Mouse (Mus musculus) lung, embryonic 15.5 days (tissue): ENCODE data around the gene Ube2l6. TPM values are rescaled to one million over a fixed set of nuclear protein-coding genes. Genes with fewer than 3 reads are reported as not detected.

ENCODE experiments used
- ATAC-seq: fragments of 200-750 bp; cut with Nextera tagmentation; 2 replicates; pipeline ENCODE4 v1.8.0; 2017; ENCODE audit warnings: moderate number of reproducible peaks, borderline replicate concordance; ENCODE audit not compliant: low FRiP score, low TSS enrichment; ENCODE audit errors: extremely low read depth
- H3K27ac ChIP-seq: fragments of 300-500 bp; sonication (generic); 2 replicates; pipeline ENCODE4 v1.5.1; 2015; ENCODE audit warnings: moderate library complexity, mild to moderate bottlenecking, inconsistent platforms
- H3K27me3 ChIP-seq: fragments of 300-500 bp; sonication (generic); 2 replicates; pipeline ENCODE4 v1.6.1; 2015; ENCODE audit warnings: inconsistent platforms
- H3K36me3 ChIP-seq: fragments of 300-500 bp; sonication (generic); 2 replicates; pipeline ENCODE4 v1.6.1; 2015; ENCODE audit warnings: inconsistent platforms
- H3K4me1 ChIP-seq: fragments of 300-500 bp; sonication (generic); 2 replicates; pipeline ENCODE4 v1.6.1; 2015; ENCODE audit warnings: inconsistent platforms
- H3K4me2 ChIP-seq: fragments of 300-500 bp; sonication (generic); 2 replicates; pipeline ENCODE4 v1.6.1; 2015; ENCODE audit warnings: inconsistent platforms, mild to moderate bottlenecking, moderate library complexity
- H3K4me3 ChIP-seq: fragments of 300-500 bp; sonication (generic); 2 replicates; pipeline ENCODE4 v1.5.1; 2015; ENCODE audit warnings: mild to moderate bottlenecking, inconsistent platforms
- H3K9ac ChIP-seq: fragments of 300-500 bp; sonication (generic); 2 replicates; pipeline ENCODE4 v1.6.1; 2015; ENCODE audit warnings: inconsistent platforms
- H3K9me3 ChIP-seq: fragments of 300-500 bp; sonication (generic); 2 replicates; pipeline ENCODE4 v1.6.1; 2016; ENCODE audit warnings: inconsistent platforms
- whole genome bisulfite sequencing: fragments of 180-500 bp; shearing (Covaris S2); methylation state at CpG from one replicate; pipeline ENCODE4 v1.1.7; 2015; 5-methylcytosine and 5-hydroxymethylcytosine counted together
- polyA plus RNA-seq: library from polyadenylated mRNA; unstranded; fragments of >200 nt; fragmentation: Nextera tagmentation; extraction: Ambion mirVana; gene quantifications from 2 replicates; pipeline ENCODE4 v1.2.1, GENCODE M21; 2015

Ube2l6 gene
- polyA plus RNA-seq, 1 experiment from 2014 or later = 63.9 TPM

DNA sequence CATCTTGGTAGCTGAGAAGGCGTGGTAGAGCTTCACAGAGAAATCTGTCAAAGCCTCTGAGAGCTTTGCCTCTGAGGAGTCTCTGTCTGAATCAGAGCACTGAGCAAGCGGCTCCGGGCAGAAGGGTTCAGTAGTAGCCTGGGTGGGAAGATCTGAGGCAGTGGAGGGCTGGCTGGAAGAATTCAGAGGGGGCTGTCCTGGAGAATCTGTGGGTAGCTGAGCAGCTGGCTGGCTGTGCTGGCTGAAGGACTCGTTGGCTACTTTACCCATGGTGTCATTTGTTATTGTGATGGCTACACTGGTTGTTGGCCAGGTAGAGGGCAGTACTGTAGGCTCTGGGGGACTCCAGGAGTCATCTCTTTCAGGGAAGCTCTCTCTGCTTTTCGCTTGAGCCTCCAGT lies 25.4 kb upstream of the Ube2l6 start:
- H3K27ac ChIP-seq = no peak overlapping the region
- 81% methylated on average over 5 of the region's 5 CpGs for WGBS
- H3K9me3 ChIP-seq = no peaks in the 10 kb centered on the region
- no peak for ATAC-seq
- H3K9ac ChIP-seq = no peak overlapping the region
- 0 out of 2 replicates have a peak, but pooled peaks cover 5% of the 10 kb centered on the region for H3K36me3 ChIP-seq
- peak overlapping the region; percentile 57; the same call in 1 of the 2 replicates for H3K4me2 ChIP-seq
- H3K4me1 ChIP-seq = peaks cover 14% of the 10 kb centered on the region
- H3K27me3 ChIP-seq = no peaks in the 10 kb centered on the region
- no peak overlapping the region for H3K4me3 ChIP-seq

DNA sequence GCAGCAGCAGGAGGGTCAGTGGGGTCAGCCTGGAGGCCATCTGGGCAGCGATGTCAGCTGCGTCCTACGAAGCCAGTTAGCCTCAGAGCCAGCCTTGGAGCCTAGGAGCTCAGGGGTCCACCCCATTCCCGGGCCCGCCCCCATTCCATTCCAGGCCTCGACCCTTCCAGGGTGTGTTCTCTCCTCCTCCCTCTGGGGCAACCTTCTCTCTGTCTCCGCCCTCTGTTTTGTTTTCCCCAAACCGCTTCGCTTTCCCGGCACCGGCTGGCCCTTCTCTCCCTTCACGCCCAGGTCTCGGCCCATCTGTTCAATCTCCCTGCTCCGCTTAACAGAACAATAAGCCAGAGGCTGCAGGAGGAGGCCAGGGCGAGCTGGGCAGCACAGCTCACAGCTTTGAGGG lies 23.9 kb upstream of the Ube2l6 start:
- Histone ChIP-seq H3K4me3 (peak overlapping the region; percentile 39), H3K36me3 (0 out of 2 replicates have a peak, but pooled peaks cover 5% of the 10 kb centered on the region), H3K4me2 (peak overlapping the region; percentile 57), H3K27me3 (no peaks in the 10 kb centered on the region), H3K27ac (peak overlapping the region; percentile 86), H3K4me1 (peaks cover 14% of the 10 kb centered on the region), H3K9me3 (no peaks in the 10 kb centered on the region), H3K9ac (peak overlapping the region; percentile 33)
- peak; percentile 96 for ATAC-seq
- 10% methylated on average over 14 of the region's 15 CpGs for WGBS

DNA sequence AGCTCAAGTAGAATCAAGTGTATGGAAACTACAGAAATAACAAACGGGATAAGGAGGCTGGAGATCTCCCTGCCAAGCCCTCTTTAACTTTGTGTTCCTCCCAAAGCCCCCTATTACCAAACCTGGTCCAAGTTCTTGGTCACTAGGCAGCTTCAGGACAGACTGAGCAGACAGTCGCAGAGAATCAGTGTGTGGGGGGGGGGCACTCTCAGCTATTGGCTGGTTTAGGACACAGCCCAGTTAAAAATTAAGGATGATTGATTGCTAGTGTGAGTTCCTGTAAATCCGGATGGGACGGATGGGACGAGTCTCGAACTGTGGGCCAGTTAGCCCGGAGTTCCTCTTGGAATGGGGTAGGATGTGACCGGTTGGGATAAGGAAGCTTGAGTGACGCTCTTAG lies 23.4 kb upstream of the Ube2l6 start, which contains the start of gene Serping1:
Gene Serping1, minus strand, starts transcription at position 204 of the 400 bp plus-strand sequence.
- Histone ChIP-seq H3K4me1 (peaks cover 14% of the 10 kb centered on the region), H3K27ac (peak within 1 kb of the TSS; percentile 86), H3K27me3 (no peaks in the 10 kb centered on the region), H3K9ac (peak within 1 kb of the TSS; percentile 33), H3K4me2 (peak within 1 kb of the TSS; percentile 57), H3K9me3 (no peaks in the 10 kb centered on the region), H3K36me3 (no peaks in the 10 kb centered on the region), H3K4me3 (peak within 1 kb of the TSS; percentile 39)
- ATAC-seq = peak; percentile 68
- 36% methylated on average over 9 of the region's 9 CpGs for WGBS

GRCm38 (mm10) chr2:84775665-84776064 lies 23.0 kb upstream of the Ube2l6 start:
- no peaks in the 10 kb centered on the region for H3K27me3 ChIP-seq
- WGBS = 60% methylated on average over 6 of the region's 6 CpGs
- no peaks in the 10 kb centered on the region for H3K36me3 ChIP-seq
- H3K4me1 ChIP-seq = peaks cover 14% of the 10 kb centered on the region
- peak overlapping the region; percentile 86 for H3K27ac ChIP-seq
- H3K4me3 ChIP-seq = no peak overlapping the region
- H3K9me3 ChIP-seq = no peaks in the 10 kb centered on the region
- no peak for ATAC-seq
- H3K9ac ChIP-seq = no peak overlapping the region
- peak overlapping the region; percentile 33; the same call in 1 of the 2 replicates for H3K4me2 ChIP-seq

- Histone ChIP-seq H3K27me3 (no peaks in the 10 kb centered on the region), H3K4me1 (peaks cover 14% of the 10 kb centered on the region), H3K9ac (no peak overlapping the region), H3K9me3 (no peaks in the 10 kb centered on the region), H3K36me3 (no peaks in the 10 kb centered on the region), H3K4me3 (no peak overlapping the region), H3K4me2 (no peak overlapping the region), H3K27ac (no peak overlapping the region)
- 41% methylated on average over 3 of the region's 3 CpGs for WGBS
- no peak for ATAC-seq
Measured at GRCm38 (mm10) chr2:84777706-84778105, 20.9 kb upstream of the Ube2l6 start.

- no peak overlapping the region for H3K4me3 ChIP-seq
- 45% methylated on average over 6 of the region's 6 CpGs for WGBS
- H3K27ac ChIP-seq = no peak overlapping the region
- peaks cover 13% of the 10 kb centered on the region for H3K4me1 ChIP-seq
- no peaks in the 10 kb centered on the region for H3K9me3 ChIP-seq
- H3K9ac ChIP-seq = no peak overlapping the region
- H3K27me3 ChIP-seq = no peaks in the 10 kb centered on the region
- no peaks in the 10 kb centered on the region for H3K36me3 ChIP-seq
- no peak for ATAC-seq
- H3K4me2 ChIP-seq = no peak overlapping the region
Measured at GRCm38 (mm10) chr2:84779210-84779609, 19.4 kb upstream of the Ube2l6 start.

DNA sequence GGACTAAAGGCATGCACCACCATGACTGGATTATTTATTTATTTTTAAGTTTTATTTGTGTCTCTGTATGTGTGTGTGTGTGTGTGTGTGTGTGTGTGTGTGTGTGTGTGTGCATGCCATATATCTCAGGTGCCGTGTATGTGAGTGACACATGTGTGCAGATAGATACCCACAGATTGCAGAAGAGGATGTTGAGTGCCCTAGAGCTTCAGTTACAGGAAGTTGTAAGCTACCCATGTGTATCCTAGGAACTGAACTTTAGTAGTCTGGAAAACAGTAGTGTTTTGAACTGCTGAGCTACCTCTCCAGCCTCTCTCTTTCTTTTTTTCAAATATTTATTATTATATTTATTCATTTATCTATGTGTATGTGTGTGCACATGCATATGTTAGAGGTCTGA lies 15.3 kb upstream of the Ube2l6 start:
- WGBS = 65% methylated on average over 1 of the region's 1 CpGs
- Histone ChIP-seq H3K27ac (no peak overlapping the region), H3K4me1 (peaks cover 4% of the 10 kb centered on the region; the same call in 1 of the 2 replicates), H3K4me2 (no peak overlapping the region), H3K9me3 (no peaks in the 10 kb centered on the region), H3K4me3 (no peak overlapping the region), H3K9ac (no peak overlapping the region), H3K36me3 (no peaks in the 10 kb centered on the region), H3K27me3 (no peaks in the 10 kb centered on the region)
- ATAC-seq = no peak

DNA sequence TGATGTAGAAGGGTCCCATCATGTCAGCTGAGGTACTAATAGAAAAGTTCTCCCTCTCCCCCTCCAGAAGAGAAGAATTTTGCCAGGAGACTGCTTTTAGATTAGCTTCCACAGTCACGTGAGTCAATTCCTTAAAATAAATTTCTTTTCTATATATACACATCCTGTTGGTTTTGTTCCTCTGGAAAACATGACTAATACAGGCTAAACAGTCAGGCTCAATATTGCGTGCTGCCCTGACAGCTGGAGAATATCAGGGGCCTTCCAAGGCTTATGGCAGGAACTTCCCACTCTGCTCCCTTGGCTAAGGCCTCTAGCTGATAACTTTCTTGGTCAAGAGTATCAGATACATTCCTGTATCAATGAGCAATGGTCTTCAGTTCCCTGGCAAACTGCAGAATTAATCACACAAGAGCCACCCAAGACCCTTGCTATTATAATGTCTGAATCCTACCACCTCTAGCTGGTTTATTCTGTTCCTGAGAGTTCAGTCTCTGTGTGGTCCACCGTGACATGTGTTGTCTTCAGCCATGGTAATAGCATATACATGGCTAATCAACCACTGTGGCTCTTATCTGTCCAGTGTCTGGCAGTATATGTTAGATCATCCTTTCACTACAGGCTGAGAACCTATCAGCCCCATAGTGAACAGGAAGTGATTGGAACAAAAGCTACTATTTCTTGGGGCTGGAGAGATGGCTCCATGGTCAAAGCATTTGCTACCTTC lies 14.6 kb upstream of the Ube2l6 start:
- ATAC-seq = peak; percentile 58; the same call in 1 of the 2 replicates
- 39% methylated on average over 3 of the region's 3 CpGs for WGBS
- H3K27me3 ChIP-seq = no peaks in the 10 kb centered on the region
- H3K4me2 ChIP-seq = no peak overlapping the region
- no peak overlapping the region for H3K4me3 ChIP-seq
- no peaks in the 10 kb centered on the region for H3K36me3 ChIP-seq
- 0 out of 2 replicates have a peak overlapping the region, but pooled peaks have one; percentile 43 for H3K27ac ChIP-seq
- no peaks in the 10 kb centered on the region for H3K9me3 ChIP-seq
- H3K4me1 ChIP-seq = peaks cover 4% of the 10 kb centered on the region; the same call in 1 of the 2 replicates
- H3K9ac ChIP-seq = no peak overlapping the region

DNA sequence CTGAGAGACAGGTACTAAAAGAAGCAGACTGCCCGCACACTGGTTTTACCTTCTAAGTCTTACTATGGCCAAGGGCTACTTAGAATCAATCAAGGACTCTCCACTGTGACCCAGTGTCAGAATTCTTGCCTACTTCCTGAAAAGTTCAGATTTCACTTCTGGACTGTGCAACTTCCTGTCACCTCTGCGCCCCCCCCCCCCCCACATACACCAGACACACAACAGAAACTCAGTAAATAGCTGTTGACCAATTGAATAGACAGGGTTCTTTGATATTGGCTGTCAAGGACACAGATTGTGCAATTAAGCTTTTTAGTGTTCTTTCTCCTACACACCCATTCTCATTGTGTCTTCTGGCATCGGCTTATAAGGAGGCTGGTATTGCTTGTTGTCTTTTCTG lies 10.3 kb upstream of the Ube2l6 start:
- H3K4me1 ChIP-seq = peaks cover 4% of the 10 kb centered on the region; the same call in 1 of the 2 replicates
- H3K27me3 ChIP-seq = no peaks in the 10 kb centered on the region
- H3K4me2 ChIP-seq = no peak overlapping the region
- no peaks in the 10 kb centered on the region for H3K9me3 ChIP-seq
- no peak for ATAC-seq
- no peak overlapping the region for H3K27ac ChIP-seq
- H3K9ac ChIP-seq = no peak overlapping the region
- H3K36me3 ChIP-seq = no peaks in the 10 kb centered on the region
- no peak overlapping the region for H3K4me3 ChIP-seq
- 65% methylated on average over 3 of the region's 3 CpGs for WGBS

GRCm38 (mm10) chr2:84790418-84790817 lies 8.2 kb upstream of the Ube2l6 start:
- WGBS = 53% methylated on average over 9 of the region's 9 CpGs
- Histone ChIP-seq H3K27me3 (no peaks in the 10 kb centered on the region), H3K4me3 (no peak overlapping the region), H3K4me1 (no peaks in the 10 kb centered on the region), H3K36me3 (no peaks in the 10 kb centered on the region), H3K9me3 (no peaks in the 10 kb centered on the region), H3K27ac (no peak overlapping the region), H3K4me2 (no peak overlapping the region), H3K9ac (no peak overlapping the region)
- ATAC-seq = no peak

GRCm38 (mm10) chr2:84792516-84792915 lies 6.1 kb upstream of the Ube2l6 start:
- no peak overlapping the region for H3K9ac ChIP-seq
- H3K4me1 ChIP-seq = no peaks in the 10 kb centered on the region
- H3K9me3 ChIP-seq = no peaks in the 10 kb centered on the region
- no peak overlapping the region for H3K4me2 ChIP-seq
- H3K27ac ChIP-seq = no peak overlapping the region
- H3K4me3 ChIP-seq = no peak overlapping the region
- WGBS = 34% methylated on average over 3 of the region's 3 CpGs
- no peaks in the 10 kb centered on the region for H3K36me3 ChIP-seq
- ATAC-seq = peak; percentile 80; the same call in 1 of the 2 replicates
- H3K27me3 ChIP-seq = no peaks in the 10 kb centered on the region

DNA sequence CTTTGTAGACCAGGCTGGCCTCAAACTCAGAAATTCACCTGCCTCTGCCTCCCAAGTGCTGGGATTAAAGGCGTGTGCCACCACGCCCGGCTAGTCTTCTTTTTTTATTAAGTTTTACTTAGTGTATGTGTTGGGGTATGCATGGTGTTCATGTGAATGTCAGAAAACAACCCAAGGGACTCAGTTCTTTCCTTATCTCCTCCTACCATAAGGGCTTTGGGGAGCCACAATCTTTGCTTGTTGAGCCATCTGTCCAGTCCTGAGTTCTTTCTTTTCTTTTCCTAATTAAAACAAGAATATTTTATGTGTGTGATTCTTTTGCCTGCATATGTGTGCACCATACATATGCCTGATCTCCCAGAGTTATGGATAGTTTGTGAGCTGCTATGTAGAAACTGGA lies 5.5 kb upstream of the Ube2l6 start:
- H3K4me2 ChIP-seq = no peak overlapping the region
- no peak overlapping the region for H3K4me3 ChIP-seq
- H3K9me3 ChIP-seq = no peaks in the 10 kb centered on the region
- H3K9ac ChIP-seq = no peak overlapping the region
- no peak for ATAC-seq
- H3K27ac ChIP-seq = no peak overlapping the region
- H3K27me3 ChIP-seq = no peaks in the 10 kb centered on the region
- no peaks in the 10 kb centered on the region for H3K36me3 ChIP-seq
- WGBS = 76% methylated on average over 3 of the region's 3 CpGs
- no peaks in the 10 kb centered on the region; the same call in 1 of the 2 replicates for H3K4me1 ChIP-seq
